Mouse (Mus musculus) stomach, postnatal 0 days (tissue): ENCODE measurements around the gene BC052040. TPM values are rescaled to one million over a fixed set of nuclear protein-coding genes. Genes with fewer than 3 reads are reported as not detected.

Experiments used
- ATAC-seq: fragments of 200-750 bp; cut with Nextera tagmentation; 2 replicates; pipeline ENCODE4 v1.8.0; 2017; ENCODE audit not compliant: low FRiP score, low TSS enrichment
- DNase-seq: peaks from one replicate; pipeline ENCODE4 v3.0.0-alpha.2; 2016; ENCODE audit warnings: low spot score
- H3K27ac ChIP-seq: fragments of 300-500 bp; sonication (generic); replicated peaks from 2 replicates; pipeline ENCODE4 v1.5.1; 2014; ENCODE audit warnings: mild to moderate bottlenecking, control low read depth
- H3K27me3 ChIP-seq: fragments of 300-500 bp; sonication (generic); 2 replicates; pipeline ENCODE4 v1.6.1; 2014; ENCODE audit warnings: low read length; ENCODE audit not compliant: control insufficient read depth, insufficient read depth
- H3K36me3 ChIP-seq: fragments of 300-500 bp; sonication (generic); 2 replicates; pipeline ENCODE4 v1.6.1; 2014; ENCODE audit warnings: low read length, mixed read lengths; ENCODE audit not compliant: control insufficient read depth, insufficient read depth
- H3K4me1 ChIP-seq: fragments of 300-500 bp; sonication (generic); replicated peaks from 2 replicates; pipeline ENCODE4 v1.6.1; 2014; ENCODE audit warnings: antibody characterized with exemption; ENCODE audit not compliant: control insufficient read depth, insufficient read depth
- H3K4me2 ChIP-seq: fragments of 300-500 bp; sonication (generic); replicated peaks from 2 replicates; pipeline ENCODE4 v1.6.1; 2014; ENCODE audit warnings: low read depth, mild to moderate bottlenecking, control low read depth, moderate library complexity
- H3K4me3 ChIP-seq: fragments of 300-500 bp; sonication (generic); 2 replicates; pipeline ENCODE4 v1.5.1; 2014; ENCODE audit warnings: low read depth, low read length, control low read depth
- H3K9ac ChIP-seq: fragments of 300-500 bp; sonication (generic); 2 replicates; pipeline ENCODE4 v1.6.1; 2014; ENCODE audit warnings: mild to moderate bottlenecking, low read length, control low read depth, mixed read lengths
- H3K9me3 ChIP-seq: fragments of 300-500 bp; sonication (generic); 2 replicates; pipeline ENCODE4 v1.6.1; 2016; ENCODE audit warnings: low read length; ENCODE audit not compliant: control insufficient read depth
- CTCF ChIP-seq: IDR thresholded peaks from 2 replicates; pipeline ENCODE4 v1.5.1; 2016; ENCODE audit warnings: antibody characterized with exemption, low read depth, mild to moderate bottlenecking, moderate library complexity
- EP300 ChIP-seq: optimal IDR thresholded peaks from 2 replicates; pipeline ENCODE3; 2016; ENCODE audit warnings: antibody characterized with exemption
- WGBS: fragments of 180-500 bp; shearing (Covaris S2); extraction: QIAGEN DNeasy Blood & Tissue Kit; methylation state at CpG from one replicate; pipeline ENCODE4 v1.1.7; 2014; 5-methylcytosine and 5-hydroxymethylcytosine counted together
- polyA plus RNA-seq: library from polyadenylated mRNA; unstranded; fragments of >200 nt; fragmentation: Nextera tagmentation; extraction: Ambion mirVana; gene quantifications from 2 replicates; pipeline ENCODE4 v1.2.1, GENCODE M21; 2015

Gene BC052040
- polyA plus RNA-seq, 1 experiment from 2014 or later: 3.8 TPM

- Histone ChIP-seq H3K4me1 (no peaks in the 10 kb centered on the region), H3K4me2 (no peak overlapping the region), H3K4me3 (no peak overlapping the region), H3K27me3 (no peaks in the 10 kb centered on the region), H3K36me3 (no peaks in the 10 kb centered on the region), H3K9me3 (no peaks in the 10 kb centered on the region), H3K9ac (no peak overlapping the region), H3K27ac (no peak overlapping the region)
- DNase-seq (no peak), ATAC-seq (no peak)
- WGBS: 73% methylated on average over 10 of the region's 10 CpGs
- TF ChIP-seq CTCF (no peak), EP300 (no peak)
Observed at GRCm38 (mm10) chr2:115597017-115597416, 15.5 kb downstream of the BC052040 start.

GRCm38 (mm10) chr2:115598266-115598665, 16.8 kb downstream of the BC052040 start:
- Histone ChIP-seq H3K4me3 (no peak overlapping the region), H3K4me2 (no peak overlapping the region), H3K27ac (no peak overlapping the region), H3K4me1 (no peaks in the 10 kb centered on the region), H3K27me3 (no peaks in the 10 kb centered on the region), H3K36me3 (no peaks in the 10 kb centered on the region), H3K9ac (no peak overlapping the region), H3K9me3 (no peaks in the 10 kb centered on the region)
- 44% methylated on average over 5 of the region's 5 CpGs for WGBS
- TF ChIP-seq CTCF (no peak), EP300 (no peak)
- no peak for ATAC-seq
- DNase-seq: no peak

GRCm38 (mm10) chr2:115600724-115601123, 19.2 kb downstream of the BC052040 start:
- H3K9ac ChIP-seq: no peak overlapping the region
- no peaks in the 10 kb centered on the region for H3K27me3 ChIP-seq
- no peaks in the 10 kb centered on the region for H3K4me1 ChIP-seq
- no peak overlapping the region for H3K4me2 ChIP-seq
- no peaks in the 10 kb centered on the region for H3K36me3 ChIP-seq
- no peak for ATAC-seq
- DNase-seq: no peak
- no peak for TF ChIP-seq EP300
- TF ChIP-seq CTCF: no peak
- WGBS: 45% methylated on average over 5 of the region's 5 CpGs
- H3K9me3 ChIP-seq: no peaks in the 10 kb centered on the region
- H3K4me3 ChIP-seq: no peak overlapping the region
- H3K27ac ChIP-seq: no peak overlapping the region

- H3K9ac ChIP-seq: no peak overlapping the region
- no peak overlapping the region for H3K4me2 ChIP-seq
- no peak overlapping the region for H3K27ac ChIP-seq
- TF ChIP-seq EP300: no peak
- TF ChIP-seq CTCF: no peak
- no peak overlapping the region for H3K4me3 ChIP-seq
- no peaks in the 10 kb centered on the region for H3K36me3 ChIP-seq
- ATAC-seq: no peak
- no peak for DNase-seq
- WGBS: 88% methylated on average over 1 of the region's 1 CpGs
- H3K9me3 ChIP-seq: no peaks in the 10 kb centered on the region
- no peaks in the 10 kb centered on the region for H3K4me1 ChIP-seq
- H3K27me3 ChIP-seq: no peaks in the 10 kb centered on the region
Observed at GRCm38 (mm10) chr2:115601280-115601679, 19.8 kb downstream of the BC052040 start.

- no peak for TF ChIP-seq CTCF
- TF ChIP-seq EP300: no peak
- no peak for ATAC-seq
- H3K9me3 ChIP-seq: no peaks in the 10 kb centered on the region
- no peak overlapping the region for H3K27ac ChIP-seq
- no peak overlapping the region for H3K4me2 ChIP-seq
- 92% methylated on average over 2 of the region's 2 CpGs for WGBS
- no peak overlapping the region for H3K4me3 ChIP-seq
- H3K9ac ChIP-seq: no peak overlapping the region
- no peaks in the 10 kb centered on the region for H3K27me3 ChIP-seq
- H3K4me1 ChIP-seq: no peaks in the 10 kb centered on the region
- no peak for DNase-seq
- no peaks in the 10 kb centered on the region for H3K36me3 ChIP-seq
Observed at GRCm38 (mm10) chr2:115602116-115602515, 20.6 kb downstream of the BC052040 start.

- ATAC-seq (no peak), DNase-seq (no peak)
- H3K4me3 ChIP-seq: no peak overlapping the region
- H3K27ac ChIP-seq: no peak overlapping the region
- WGBS: 84% methylated on average over 6 of the region's 6 CpGs
- TF ChIP-seq CTCF: no peak
- no peak for TF ChIP-seq EP300
- H3K4me1 ChIP-seq: no peaks in the 10 kb centered on the region
- H3K4me2 ChIP-seq: no peak overlapping the region
- no peaks in the 10 kb centered on the region for H3K9me3 ChIP-seq
- no peak overlapping the region for H3K9ac ChIP-seq
- no peaks in the 10 kb centered on the region for H3K27me3 ChIP-seq
- no peaks in the 10 kb centered on the region for H3K36me3 ChIP-seq
Observed at GRCm38 (mm10) chr2:115604132-115604531, 22.6 kb downstream of the BC052040 start.
